Mouse (Mus musculus): ENCODE measurements at regions not wholly inside any gene's neighbourhood (a gene's known extent, or its start where the extent isn't known, plus 50 kb on each side); places are given as distances from the start of the nearest gene placed in this dataset.

- 46% methylated on average over 1 of the region's 1 CpGs for WGBS
- no peaks in the 10 kb centered on the region for H3K36me3 ChIP-seq (ENCODE audit: insufficient read depth, low read length)
- ATAC-seq (no peak), DNase-seq (ENCODE audit: low spot score) (no peak)
- H3K9me3 ChIP-seq (ENCODE audit: low read length), result no peaks in the 10 kb centered on the region
- no peaks in the 10 kb centered on the region for H3K4me1 ChIP-seq (ENCODE audit: insufficient read depth, low read depth, low read length)
- no peak overlapping the region for H3K4me3 ChIP-seq (ENCODE audit: low read depth, low read length)
- H3K27me3 ChIP-seq (replicated peaks; ENCODE audit: insufficient read depth, low read length), result no peaks in the 10 kb centered on the region
- H3K27ac ChIP-seq (ENCODE audit: low read length), result no peak overlapping the region
- TF ChIP-seq EP300 (IDR thresholded peaks at IDR 0.05) (no peak), CTCF (IDR thresholded peaks at IDR 0.05) (no peak)
- H3K9ac ChIP-seq (replicated peaks; ENCODE audit: low read depth), result no peak overlapping the region
- H3K4me2 ChIP-seq (replicated peaks; ENCODE audit: low read depth, low read length), result no peak overlapping the region
Observed at GRCm38 (mm10) chr2:57175219-57175618, 51.4 kb upstream of the Nr4a2 start.
